8 mouse cellular contexts compared by ENCODE assay signal in the genomic region with DNA sequence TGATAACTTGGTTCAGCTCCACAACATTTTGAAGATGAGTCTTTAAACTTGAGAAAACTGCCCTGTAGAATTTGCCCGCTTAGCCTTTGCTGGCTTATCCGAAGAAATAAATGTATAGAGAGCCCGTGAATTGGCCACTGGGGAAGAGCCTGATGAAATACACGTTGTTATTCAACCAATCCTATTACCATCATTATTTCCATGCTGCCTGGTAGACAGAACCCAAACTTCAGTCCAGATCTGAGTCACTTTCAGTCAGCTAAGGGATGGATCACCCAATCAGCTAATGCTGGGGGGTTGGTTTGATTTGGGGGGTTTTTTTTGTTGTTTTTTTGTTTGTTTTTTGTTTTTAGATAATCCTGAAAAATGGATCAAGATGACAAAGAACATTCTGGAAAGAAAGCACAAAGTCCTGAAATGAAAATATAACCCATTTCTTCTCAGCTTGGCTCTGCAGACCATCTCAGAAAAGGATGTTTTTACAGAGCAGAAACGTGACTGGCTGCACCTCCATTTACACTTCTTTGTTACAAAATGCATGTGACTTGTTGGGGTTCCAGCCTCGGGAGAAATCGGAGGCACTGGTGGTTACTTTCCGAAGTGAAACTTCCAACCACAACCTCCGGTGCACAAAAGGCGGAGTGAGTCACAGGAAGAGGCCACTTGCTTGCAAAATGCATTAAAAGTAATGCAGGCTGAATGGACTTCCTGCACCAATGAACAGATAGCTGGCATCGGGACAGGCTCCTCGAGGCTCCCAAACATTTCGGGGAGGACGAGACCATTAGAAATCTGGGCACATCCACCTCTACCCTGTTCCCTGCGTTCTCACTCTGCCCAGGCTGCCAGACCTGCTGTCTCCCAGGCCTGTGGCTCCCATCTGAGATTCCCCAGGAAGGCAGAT.
DNase-seq lines count a peak whose midpoint lies in the region; ATAC-seq and TF ChIP-seq lines count a peak whose summit lies in the region.
"Had no signal": no experiment of that assay in that cellular context is flagged by ENCODE, and none has a peak within 500 bp of the region (broad histone marks: within the 10 kb centered on the region; RNA-seq: fewer than 3 reads in every experiment).

No protein-coding gene starts in this region.

- peaks cover 9% of the 10 kb centered on the region for H3K36me3 ChIP-seq in neural tube, embryonic 12.5 days
- no peaks in the 10 kb centered on the region; the same call in 1 of the 2 replicates for H3K36me3 ChIP-seq in embryonic facial prominence, embryonic 10.5 days (replicated peaks)
- 0 out of 2 replicates have a peak, but pooled peaks cover 7% of the 10 kb centered on the region for H3K36me3 ChIP-seq in heart, postnatal 0 days (replicated peaks; ENCODE audit: control insufficient read depth, insufficient read depth, low read length)
- H3K36me3 ChIP-seq in neural tube, embryonic 15.5 days, result peaks cover 9% of the 10 kb centered on the region

- no peak for DNase-seq in neural tube, embryonic 10.5 days (ENCODE audit: extremely low spot score, low spot score)
- no peak for DNase-seq in embryonic facial prominence, embryonic 10.5 days (ENCODE audit: low spot score)
- DNase-seq in heart, postnatal 0 days (ENCODE audit: low spot score), result peak; percentile 43
- DNase-seq in lung, adult 2 months, result peak; percentile 9
- DNase-seq in urinary bladder, postnatal 4 days (ENCODE audit: low spot score in 2 of 2), result no peak

- no peak for TF ChIP-seq POLR2A in lung, adult 2 months (IDR thresholded peaks at IDR 0.05; ENCODE audit: borderline replicate concordance, extremely low read depth, low read depth, low read length)

- no peak overlapping the region for H3K4me2 ChIP-seq in neural tube, embryonic 12.5 days (replicated peaks)
- peak overlapping the region; percentile 8; the same call in 1 of the 2 replicates for H3K4me2 ChIP-seq in heart, postnatal 0 days (ENCODE audit: low read depth, low read length)
- 0 out of 2 replicates have a peak overlapping the region, but pooled peaks have one; percentile 6 for H3K4me2 ChIP-seq in neural tube, embryonic 15.5 days

- TF ChIP-seq CTCF in heart, postnatal 0 days (IDR thresholded peaks at IDR 0.05; ENCODE audit: low read depth), result no peak
- no peak for TF ChIP-seq CTCF in lung, adult 2 months (IDR thresholded peaks at IDR 0.05; ENCODE audit: insufficient read depth, low read length)

- 0 out of 2 replicates have a peak, but pooled peaks cover 5% of the 10 kb centered on the region for H3K4me1 ChIP-seq in neural tube, embryonic 12.5 days
- H3K4me1 ChIP-seq in embryonic facial prominence, embryonic 10.5 days, result peaks cover 17% of the 10 kb centered on the region
- H3K4me1 ChIP-seq in heart, postnatal 0 days (ENCODE audit: control insufficient read depth, insufficient read depth), result no peaks in the 10 kb centered on the region
- peaks cover 2% of the 10 kb centered on the region; the same call in 1 of the 2 replicates for H3K4me1 ChIP-seq in lung, adult 2 months (ENCODE audit: control insufficient read depth, insufficient read depth, low read length)
- peaks cover 13% of the 10 kb centered on the region for H3K4me1 ChIP-seq in neural tube, embryonic 15.5 days

- no peaks in the 10 kb centered on the region for H3K27me3 ChIP-seq in neural tube, embryonic 12.5 days (replicated peaks)
- H3K27me3 ChIP-seq in embryonic facial prominence, embryonic 10.5 days (replicated peaks; ENCODE audit: low read depth, poor library complexity, severe bottlenecking), result no peaks in the 10 kb centered on the region
- H3K27me3 ChIP-seq in heart, postnatal 0 days (ENCODE audit: control insufficient read depth, insufficient read depth, low read length), result no peaks in the 10 kb centered on the region
- no peaks in the 10 kb centered on the region for H3K27me3 ChIP-seq in neural tube, embryonic 15.5 days (replicated peaks)

- H3K27ac ChIP-seq in neural tube, embryonic 12.5 days, result no peak overlapping the region
- H3K27ac ChIP-seq in embryonic facial prominence, embryonic 10.5 days (replicated peaks), result peak overlapping the region; percentile 80
- H3K27ac ChIP-seq in heart, postnatal 0 days (ENCODE audit: low read depth), result peak overlapping the region; percentile 43
- H3K27ac ChIP-seq in neural tube, embryonic 15.5 days (replicated peaks), result peak overlapping the region; percentile 76

- peak; percentile 21 for ATAC-seq in neural tube, embryonic 12.5 days (ENCODE audit: low FRiP score, low read depth)
- peak; percentile 15; the same call in 1 of the 2 replicates for ATAC-seq in heart, postnatal 0 days (ENCODE audit: insufficient read depth, low read depth)
- peak; percentile 72 for ATAC-seq in neural tube, embryonic 15.5 days (ENCODE audit: low FRiP score)

- WGBS in neural tube, embryonic 12.5 days, result 80% methylated on average over 15 of the region's 15 CpGs
- 77% methylated on average over 15 of the region's 15 CpGs for WGBS in embryonic facial prominence, embryonic 10.5 days
- WGBS in heart, postnatal 0 days, result 54% methylated on average over 15 of the region's 15 CpGs
- 50% methylated on average over 15 of the region's 15 CpGs for WGBS in lung, adult 2 months
- 62% methylated on average over 15 of the region's 15 CpGs for WGBS in neural tube, embryonic 15.5 days

- H3K9ac ChIP-seq in neural tube, embryonic 12.5 days, result no peak overlapping the region
- H3K9ac ChIP-seq in heart, postnatal 0 days (replicated peaks; ENCODE audit: low read depth, low read length), result no peak overlapping the region; the same call in 1 of the 2 replicates
- no peak overlapping the region for H3K9ac ChIP-seq in neural tube, embryonic 15.5 days (replicated peaks)

- no peak for TF ChIP-seq EP300 in heart, postnatal 0 days (IDR thresholded peaks at IDR 0.05; ENCODE audit: low read depth)

- no peaks in the 10 kb centered on the region for H3K9me3 ChIP-seq in neural tube, embryonic 12.5 days
- no peaks in the 10 kb centered on the region for H3K9me3 ChIP-seq in embryonic facial prominence, embryonic 10.5 days
- no peaks in the 10 kb centered on the region for H3K9me3 ChIP-seq in heart, postnatal 0 days (replicated peaks; ENCODE audit: control insufficient read depth, low read length)
- no peaks in the 10 kb centered on the region for H3K9me3 ChIP-seq in neural tube, embryonic 15.5 days (replicated peaks)

- no peak overlapping the region for H3K4me3 ChIP-seq in neural tube, embryonic 12.5 days
- no peak overlapping the region for H3K4me3 ChIP-seq in embryonic facial prominence, embryonic 10.5 days
- no peak overlapping the region for H3K4me3 ChIP-seq in heart, postnatal 0 days (ENCODE audit: low read depth, low read length)
- H3K4me3 ChIP-seq in lung, adult 2 months (replicated peaks; ENCODE audit: extremely low read depth, low read depth, low read length), result no peak overlapping the region
- H3K4me3 ChIP-seq in neural tube, embryonic 15.5 days (replicated peaks), result no peak overlapping the region; the same call in 1 of the 2 replicates
- H3K4me3 ChIP-seq: erythroblast, embryonic 14.5 days had no signal

Comparison
In these comparisons a context has a peak if more than half of its experiments do, and no peak if none do; other contexts are left out.
1. ATAC-seq: peak in every context shown above with its lines; median percentile 72 in neural tube, embryonic 15.5 days; 21 in neural tube, embryonic 12.5 days; 15 in heart, postnatal 0 days.
2. DNase-seq: peak in heart, postnatal 0 days (single experiment) and lung, adult 2 months (single experiment); none in neural tube, embryonic 10.5 days (single experiment), embryonic facial prominence, embryonic 10.5 days (single experiment) and urinary bladder, postnatal 4 days (0 of 2).